Mouse (Mus musculus): ENCODE results near the gene Gsta2.
"Not testable (repeated sequence)": the region's sequence is repeated elsewhere in the genome, so short reads cannot be mapped to it uniquely, and the experiment has no call there.

The Gsta2 gene

DNA sequence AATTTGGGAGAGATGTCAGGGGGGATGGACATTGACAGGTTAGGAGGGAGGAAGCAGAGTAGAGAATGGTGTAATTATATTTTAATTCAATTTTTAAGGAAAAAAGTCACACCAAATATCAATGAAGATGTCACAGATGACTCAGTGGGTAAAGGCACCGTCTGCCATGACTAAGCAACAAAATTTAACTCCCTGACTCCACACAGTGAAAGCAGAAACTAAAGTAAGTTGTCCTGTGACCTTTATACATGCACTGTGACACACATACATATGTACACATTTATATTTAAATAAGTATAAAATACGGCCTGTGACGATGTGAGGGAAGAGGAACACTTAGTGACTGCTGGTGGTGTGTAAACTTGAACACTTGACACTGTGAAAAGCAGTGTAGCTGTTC, 47.5 kb downstream of the Gsta2 start:
- DNase-seq (ENCODE audit: low spot score in 2 of 2) = not testable (repeated sequence)

DNA sequence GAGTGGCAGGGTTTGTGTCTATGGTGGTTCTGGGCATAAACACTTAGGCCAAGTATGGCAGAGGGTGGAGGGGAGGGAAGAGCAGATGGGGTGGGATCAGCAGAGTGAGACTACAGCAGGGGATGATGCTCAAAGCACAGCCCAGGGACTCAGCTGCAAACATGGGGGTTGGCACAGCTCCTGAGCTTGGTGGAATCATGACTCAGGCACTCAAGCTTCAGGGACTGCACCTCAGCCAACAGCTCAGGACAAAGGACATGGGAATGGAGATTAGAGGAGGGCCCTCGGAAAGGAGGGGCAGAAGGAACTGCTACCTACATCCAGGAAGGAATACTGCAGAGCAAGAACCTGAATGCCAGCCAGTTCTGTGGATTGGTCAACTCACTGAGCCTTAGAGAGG, 56.4 kb downstream of the Gsta2 start:
- not testable (repeated sequence) for DNase-seq (ENCODE audit: low spot score in 2 of 2)

DNA sequence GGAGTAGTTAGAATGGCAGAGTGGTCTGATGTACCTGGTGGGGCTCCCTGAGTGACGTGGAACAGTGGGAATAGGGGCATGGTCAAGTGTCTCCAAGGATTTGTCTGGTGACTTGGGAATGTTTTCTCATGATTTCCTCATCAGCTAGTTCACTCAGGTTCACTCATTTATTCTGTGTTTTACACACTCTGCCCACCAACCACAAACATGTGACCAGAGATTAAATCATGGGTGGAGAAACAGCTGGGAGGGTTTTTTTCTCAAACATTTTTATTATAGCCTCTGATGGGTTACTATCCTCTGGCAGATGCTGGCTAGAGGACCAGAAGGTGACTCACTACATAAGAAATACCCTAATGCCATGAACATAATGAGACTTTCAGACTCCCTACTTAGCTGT, 57.4 kb downstream of the Gsta2 start:
- DNase-seq (ENCODE audit: low spot score in 2 of 2) = no peak

DNA sequence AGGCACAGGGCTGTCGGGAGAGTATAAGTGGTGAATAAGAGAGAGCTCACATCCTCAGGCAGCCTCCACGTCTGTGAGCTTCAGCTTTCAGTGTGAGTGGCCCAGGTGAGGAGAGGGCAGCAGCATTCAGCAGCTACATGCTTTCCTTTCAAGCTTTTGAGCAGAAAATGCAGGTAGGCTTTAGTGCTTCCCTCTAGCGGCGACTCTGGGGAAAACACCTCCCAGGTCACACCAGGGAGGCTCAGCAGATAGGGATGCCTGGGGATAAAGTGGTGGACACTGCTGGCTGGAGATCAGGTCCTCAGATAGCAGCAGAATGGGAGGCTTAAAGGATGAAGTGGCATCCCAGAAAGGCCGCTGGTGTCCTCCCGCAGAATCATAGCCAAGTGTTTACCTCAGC, 59.5 kb downstream of the Gsta2 start:
- DNase-seq (ENCODE audit: low spot score in 2 of 2) = peak in 1 of 2 experiments; percentile 17

- DNase-seq (ENCODE audit: low spot score in 2 of 2) = not testable (repeated sequence)
Measured at GRCm38 (mm10) chr9:78294781-78295180, 60.8 kb downstream of the Gsta2 start.

GRCm38 (mm10) chr9:78293683-78294082, 61.9 kb downstream of the Gsta2 start:
- DNase-seq (ENCODE audit: low spot score in 2 of 2) = not testable (repeated sequence)

GRCm38 (mm10) chr9:78292462-78292861, 63.1 kb downstream of the Gsta2 start:
- not testable (repeated sequence) for DNase-seq (ENCODE audit: low spot score in 2 of 2)

GRCm38 (mm10) chr9:78289723-78290122, 65.9 kb downstream of the Gsta2 start, which contains the start of gene Gm10639:
Gene Gm10639, plus strand, starts transcription at chr9:78289923.
- not testable (repeated sequence) for DNase-seq (ENCODE audit: low spot score in 2 of 2)

GRCm38 (mm10) chr9:78289063-78289462, 66.5 kb downstream of the Gsta2 start:
- DNase-seq (ENCODE audit: low spot score in 2 of 2) = not testable (repeated sequence)

GRCm38 (mm10) chr9:78282002-78282711, 73.4 kb downstream of the Gsta2 start:
- not testable (repeated sequence) for DNase-seq (ENCODE audit: low spot score in 2 of 2)

Measured in frontal cortex, postnatal 10 days (tissue).